Mouse (Mus musculus): ENCODE results near the gene Qtrt1.
A peak's percentile ranks its signal among the peaks of the same experiment; 100 is the strongest.
"Not testable (repeated sequence)": the region's sequence is repeated elsewhere in the genome, so short reads cannot be mapped to it uniquely, and the experiment has no call there.

Gene Qtrt1

DNA sequence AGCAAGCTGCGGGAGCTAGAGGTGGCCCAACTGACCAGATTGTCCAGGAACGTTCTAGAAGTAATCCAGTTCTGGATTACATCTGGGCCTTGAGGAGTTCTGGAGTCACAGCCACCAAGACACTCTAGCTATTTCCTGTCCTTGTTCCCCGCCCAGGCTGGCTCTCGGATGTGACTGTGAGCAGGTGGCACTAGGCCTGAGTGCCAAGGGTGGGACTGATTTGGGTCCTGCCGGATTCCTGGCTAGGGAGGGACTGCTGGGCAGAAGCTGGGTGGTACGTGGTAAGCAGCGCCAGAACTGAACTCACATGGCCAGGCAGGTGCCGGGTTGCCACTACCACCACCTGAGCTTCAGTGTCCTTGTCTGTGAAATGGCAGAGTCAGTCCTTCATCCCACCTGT lies 39.8 kb downstream of the Qtrt1 start:
- no peak for DNase-seq (ENCODE audit: low spot score)

DNA sequence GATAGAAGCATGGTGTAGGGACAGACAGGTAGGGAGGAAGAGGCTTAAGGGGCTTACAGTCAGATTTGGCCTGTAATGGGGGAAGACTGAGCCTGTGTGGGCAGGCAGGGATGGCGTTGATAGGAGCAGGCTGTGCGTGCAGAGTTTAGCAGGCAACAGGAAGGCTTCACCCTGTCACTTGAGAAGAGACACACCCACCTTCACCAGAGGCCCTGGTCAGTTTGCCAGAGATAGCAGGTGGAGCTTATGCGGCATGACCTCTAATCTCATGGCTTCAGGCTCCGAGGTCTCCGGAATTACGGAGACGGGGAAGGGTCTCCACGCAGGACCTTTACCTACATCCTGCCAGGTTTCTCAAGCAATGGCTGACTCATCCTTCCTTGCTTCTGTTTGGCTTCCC lies 40.2 kb downstream of the Qtrt1 start:
- DNase-seq (ENCODE audit: low spot score), result no peak

DNA sequence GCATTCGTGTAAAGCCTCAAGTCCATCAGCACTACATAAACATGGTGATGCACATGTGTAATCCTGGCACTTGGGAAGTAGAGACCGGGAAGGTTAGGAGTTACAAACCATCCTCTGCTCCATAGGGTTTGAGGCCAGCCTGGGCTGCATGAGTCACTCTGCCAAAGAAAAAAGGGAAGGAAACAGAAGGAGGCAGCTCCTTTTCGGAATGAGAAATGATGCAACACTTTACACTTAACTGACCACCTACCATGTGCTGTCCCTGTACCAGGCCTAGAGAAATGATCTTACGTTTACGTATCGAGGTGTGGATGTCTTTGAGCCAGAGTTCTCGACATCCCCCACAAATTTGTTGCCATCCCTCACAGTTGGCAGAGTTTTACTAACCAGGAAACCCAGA lies 41.4 kb downstream of the Qtrt1 start:
- no peak for DNase-seq (ENCODE audit: low spot score)

DNA sequence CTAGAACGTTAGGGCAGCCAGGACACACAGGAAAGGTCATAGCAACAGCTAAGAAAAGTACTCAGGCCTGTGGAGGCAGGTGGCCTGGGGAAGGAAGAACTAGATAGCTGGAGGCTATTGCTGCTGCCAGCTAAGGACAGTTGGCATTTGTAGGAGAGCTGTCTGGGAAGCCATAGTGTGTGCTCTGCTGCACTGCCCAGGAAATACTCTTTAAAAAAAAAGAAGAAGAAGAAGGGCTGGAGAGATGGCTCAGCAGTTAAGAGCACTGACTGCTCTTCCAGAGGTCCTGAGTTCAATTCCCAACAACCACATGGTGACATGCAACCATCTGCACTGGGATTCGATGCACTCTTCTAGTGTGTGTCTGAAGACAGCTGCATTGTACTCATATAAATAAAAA lies 41.8 kb downstream of the Qtrt1 start:
- DNase-seq (ENCODE audit: low spot score), result no peak

DNA sequence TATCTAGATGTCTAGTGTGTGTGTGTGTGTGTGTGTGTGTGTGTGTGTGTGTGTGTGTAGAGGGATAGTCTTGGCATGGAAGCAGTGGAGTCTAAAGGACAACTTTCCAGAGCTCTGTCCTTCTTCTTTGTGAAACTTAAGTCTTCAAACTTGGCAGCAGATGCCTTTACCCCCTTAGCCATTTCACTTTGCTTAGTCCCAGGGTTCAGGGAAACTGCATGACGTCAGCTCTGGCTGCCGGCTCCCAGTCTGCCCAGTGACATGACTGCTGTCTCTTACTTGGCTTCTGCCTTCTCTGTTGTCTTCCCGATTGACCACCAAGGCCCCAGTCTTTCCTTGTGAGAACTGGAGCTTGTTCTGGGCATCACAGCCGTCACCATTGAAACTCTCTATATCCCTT lies 42.9 kb downstream of the Qtrt1 start:
- no peak for DNase-seq (ENCODE audit: low spot score)

DNA sequence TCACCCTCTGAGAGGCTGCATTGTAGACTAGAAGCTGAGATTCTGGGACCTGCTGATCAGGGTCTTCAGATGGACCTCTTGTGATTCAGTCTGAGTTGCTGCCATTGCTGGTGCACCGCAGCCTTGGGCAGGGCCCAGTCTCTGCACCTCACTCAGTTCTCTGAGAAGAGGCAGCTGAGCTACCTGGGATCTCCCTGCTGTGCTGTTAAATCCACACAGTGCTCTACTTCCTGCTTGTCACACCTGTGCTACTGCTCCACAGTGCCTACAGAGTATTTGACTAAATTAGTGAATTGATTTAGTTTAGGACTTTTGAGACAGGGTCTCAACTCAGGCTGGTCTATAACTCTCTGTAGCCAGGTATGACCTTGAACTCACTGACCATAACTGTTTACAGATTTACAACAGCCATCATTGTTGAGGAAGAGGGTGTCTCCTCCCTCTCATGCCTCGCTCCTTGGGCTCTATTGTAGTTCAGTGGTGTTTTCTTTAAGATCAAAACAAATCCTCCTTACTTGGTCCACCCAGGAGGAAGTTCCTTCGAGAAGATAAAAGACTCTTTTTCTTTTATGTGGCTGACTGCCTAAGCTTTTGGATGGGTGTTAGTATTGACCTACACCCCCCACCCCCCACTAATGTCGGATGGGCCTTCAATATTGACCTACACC lies 43.6 kb downstream of the Qtrt1 start:
- no peak for DNase-seq (ENCODE audit: low spot score)

DNA sequence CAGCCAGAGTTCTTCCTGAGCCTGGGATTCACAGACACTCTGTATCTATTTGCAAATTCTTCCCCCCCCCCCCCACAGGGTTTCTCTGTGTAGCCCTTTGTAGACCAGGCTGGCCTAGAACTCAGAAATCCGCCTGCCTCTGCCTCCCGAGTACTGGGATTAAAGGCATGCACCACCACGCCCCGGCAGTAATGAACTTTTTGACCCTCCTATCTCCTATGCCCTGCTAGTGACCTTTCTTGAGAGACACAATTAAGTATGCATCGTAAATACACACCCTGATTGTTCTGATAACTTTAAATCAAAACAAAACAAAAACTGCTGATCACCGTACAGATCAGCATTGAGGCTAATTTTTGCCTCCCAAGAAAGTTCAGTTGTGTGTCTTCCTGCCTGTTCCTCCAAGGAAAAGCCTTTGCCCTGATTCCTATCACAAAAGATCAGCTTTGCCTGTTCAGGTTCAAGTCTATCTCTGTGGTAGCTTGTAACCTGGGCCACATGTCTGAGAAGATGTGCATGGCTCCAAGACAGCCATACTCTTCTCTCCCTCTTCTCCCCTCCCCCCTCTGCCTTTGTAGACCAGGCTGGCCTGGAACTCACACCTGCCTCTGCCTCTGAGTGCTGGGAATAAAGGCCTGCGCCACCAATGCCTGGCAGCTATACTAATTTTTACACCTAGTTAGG lies 44.8 kb downstream of the Qtrt1 start:
- no peak for DNase-seq (ENCODE audit: low spot score)

DNA sequence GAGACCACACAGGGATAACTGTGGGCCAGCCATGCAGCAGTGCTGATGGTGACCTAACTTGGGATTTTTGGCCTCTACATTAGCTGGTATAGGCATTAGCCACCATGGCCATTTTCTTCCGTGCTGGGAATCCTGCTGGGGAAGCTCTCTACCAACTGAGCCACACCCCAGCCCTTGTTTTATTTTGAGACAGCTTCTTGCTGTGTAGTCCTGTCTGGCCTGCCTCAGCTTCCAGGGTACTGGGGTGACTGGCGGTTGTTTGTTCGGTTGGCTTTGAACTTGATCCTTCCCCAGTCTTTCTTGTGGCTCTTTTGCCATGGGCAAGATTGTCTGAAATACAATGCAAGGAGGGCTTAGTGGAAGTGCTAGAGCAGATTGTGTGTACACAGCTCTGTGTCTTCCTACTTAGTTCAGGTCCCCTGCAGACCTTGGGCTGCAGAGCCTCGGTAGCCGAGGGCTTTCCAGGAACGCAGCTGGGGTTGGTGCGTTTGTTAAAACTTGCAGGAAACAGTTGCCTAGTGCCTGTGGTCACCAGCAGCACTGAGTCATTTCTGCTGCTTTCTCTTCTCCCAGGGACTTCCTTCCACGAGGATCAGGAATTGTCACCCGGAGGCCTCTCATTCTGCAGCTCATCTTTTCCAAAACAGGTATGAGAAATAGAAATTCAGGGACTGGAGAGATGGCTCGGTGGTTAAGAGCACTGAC lies 45.4 kb downstream of the Qtrt1 start:
- DNase-seq (ENCODE audit: low spot score), result no peak

DNA sequence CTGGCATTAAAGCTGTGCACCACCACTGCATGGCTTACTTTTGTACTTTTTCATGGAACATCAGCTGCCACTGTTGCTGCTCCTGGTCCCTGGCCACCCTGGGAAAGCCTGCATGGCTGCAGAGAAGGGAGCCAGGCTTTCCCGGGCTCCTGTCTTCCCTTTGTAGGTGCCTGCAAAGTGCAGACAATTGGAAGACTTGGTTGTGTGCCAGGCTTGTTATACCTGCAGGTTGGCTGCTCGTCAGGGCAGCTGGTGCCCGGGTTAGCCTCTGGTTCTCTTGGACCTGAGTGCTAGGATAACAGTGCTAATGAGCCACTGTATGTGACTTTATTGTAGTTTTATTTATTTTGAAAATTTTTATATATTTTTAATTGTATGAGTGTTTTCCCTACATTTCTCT lies 47.2 kb downstream of the Qtrt1 start:
- DNase-seq (ENCODE audit: low spot score), result no peak

DNA sequence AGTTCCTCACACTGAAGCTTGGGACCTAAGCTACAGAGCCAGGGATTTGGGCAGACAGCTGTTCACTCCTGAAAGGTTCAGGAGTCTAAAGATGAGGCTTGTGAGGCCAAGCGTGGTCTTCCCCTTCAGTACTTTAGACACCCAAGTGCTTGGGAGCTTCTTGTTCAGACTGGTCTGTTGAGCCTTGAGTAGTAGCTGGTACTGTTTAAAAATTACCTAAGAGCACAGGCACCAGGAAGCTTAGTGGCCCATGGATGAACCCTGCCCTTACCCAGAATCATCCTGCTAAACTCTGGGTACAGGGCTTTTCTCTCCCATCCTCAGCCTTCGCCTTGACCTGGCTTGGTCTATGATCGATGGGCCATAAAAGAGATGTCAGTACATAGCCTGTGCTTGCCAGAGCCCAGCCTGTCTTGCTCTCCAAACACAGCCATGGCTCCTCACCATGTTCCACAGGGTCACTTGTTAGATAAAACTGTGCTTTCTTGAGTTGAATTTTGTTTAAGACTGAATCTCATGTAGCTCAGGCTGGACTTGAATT lies 48.8 kb downstream of the Qtrt1 start:
- DNase-seq (ENCODE audit: low spot score), result no peak

DNA sequence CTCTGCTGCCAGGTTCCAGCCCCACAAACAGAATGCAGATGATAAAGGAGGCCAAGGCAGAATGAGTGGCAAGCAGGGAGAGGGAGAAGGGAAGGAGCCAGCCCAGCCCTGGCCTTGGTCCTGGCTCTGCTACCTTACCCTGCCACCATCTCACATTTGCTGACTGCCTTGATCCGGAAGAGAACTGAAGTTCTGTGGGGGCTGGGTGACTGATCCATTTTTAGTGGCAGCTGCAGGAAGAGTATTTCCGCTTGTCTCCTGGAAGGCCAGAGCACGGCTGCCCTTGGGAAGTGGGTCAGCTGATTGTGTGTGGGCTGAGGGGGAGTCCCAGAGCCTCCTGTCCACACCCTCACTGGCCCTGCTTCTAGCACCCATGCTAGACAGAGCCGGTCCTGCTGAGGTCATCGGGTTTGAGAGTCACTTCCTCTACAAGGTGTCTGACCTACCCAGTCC lies 51.5 kb downstream of the Qtrt1 start:
- no peak for DNase-seq (ENCODE audit: low spot score)

DNA sequence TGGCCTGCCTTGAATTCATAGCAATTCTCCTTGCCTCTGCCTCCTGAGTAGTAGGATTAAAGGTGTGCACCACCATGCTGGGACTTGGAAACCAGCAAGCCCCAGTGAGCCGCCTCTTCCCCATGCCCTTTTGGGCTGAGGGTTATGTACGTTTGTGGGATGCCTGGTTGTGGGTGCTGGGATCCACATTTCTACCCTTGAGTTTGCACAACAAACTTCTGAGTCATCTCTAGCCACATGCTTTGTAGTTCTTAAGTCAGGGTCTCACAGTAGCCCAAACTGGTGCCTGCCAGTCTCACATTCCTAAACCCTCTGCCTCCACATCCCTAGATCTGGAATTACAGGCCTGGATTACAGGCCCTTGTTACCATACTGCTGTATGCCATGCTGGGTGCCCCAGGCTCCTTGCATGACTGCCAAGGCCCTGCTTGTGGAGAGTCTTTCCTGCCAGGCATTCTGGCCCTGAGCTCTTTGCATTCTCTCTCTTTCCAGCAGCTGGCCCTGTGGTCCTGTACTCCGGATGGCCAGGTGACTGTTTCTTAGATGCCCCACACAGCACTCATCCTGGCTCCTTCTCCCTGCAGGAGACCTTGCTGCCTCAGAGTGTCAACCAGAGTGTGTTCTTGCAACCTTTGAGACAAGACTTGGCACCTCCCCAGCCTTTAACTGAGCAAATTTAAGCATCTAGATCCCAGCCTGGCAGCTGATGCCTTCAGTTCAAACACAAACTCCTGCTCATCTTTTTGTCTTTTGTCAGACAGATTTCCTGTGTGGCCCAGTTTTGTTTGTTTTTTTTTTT lies 52.3 kb downstream of the Qtrt1 start:
- DNase-seq (ENCODE audit: low spot score), result no peak

DNA sequence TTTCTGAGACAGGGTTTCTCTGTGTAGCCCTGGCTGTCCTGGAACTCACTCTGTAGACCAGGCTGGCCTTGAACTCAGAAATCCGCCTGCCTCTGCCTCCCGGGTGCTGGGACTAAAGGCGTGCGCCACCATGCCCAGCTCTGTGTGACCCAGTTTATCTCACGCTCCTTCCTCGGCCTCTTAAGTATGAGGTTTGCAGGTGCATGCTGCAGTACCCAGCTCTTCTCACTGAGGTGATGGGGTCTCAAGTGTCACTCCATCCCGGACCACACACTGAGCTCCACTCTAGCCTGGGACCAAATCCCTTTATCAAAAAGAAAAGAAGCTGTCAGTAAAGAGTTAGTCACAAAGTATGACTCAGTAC lies 52.9 kb downstream of the Qtrt1 start:
- not testable (repeated sequence) for DNase-seq (ENCODE audit: low spot score)

DNA sequence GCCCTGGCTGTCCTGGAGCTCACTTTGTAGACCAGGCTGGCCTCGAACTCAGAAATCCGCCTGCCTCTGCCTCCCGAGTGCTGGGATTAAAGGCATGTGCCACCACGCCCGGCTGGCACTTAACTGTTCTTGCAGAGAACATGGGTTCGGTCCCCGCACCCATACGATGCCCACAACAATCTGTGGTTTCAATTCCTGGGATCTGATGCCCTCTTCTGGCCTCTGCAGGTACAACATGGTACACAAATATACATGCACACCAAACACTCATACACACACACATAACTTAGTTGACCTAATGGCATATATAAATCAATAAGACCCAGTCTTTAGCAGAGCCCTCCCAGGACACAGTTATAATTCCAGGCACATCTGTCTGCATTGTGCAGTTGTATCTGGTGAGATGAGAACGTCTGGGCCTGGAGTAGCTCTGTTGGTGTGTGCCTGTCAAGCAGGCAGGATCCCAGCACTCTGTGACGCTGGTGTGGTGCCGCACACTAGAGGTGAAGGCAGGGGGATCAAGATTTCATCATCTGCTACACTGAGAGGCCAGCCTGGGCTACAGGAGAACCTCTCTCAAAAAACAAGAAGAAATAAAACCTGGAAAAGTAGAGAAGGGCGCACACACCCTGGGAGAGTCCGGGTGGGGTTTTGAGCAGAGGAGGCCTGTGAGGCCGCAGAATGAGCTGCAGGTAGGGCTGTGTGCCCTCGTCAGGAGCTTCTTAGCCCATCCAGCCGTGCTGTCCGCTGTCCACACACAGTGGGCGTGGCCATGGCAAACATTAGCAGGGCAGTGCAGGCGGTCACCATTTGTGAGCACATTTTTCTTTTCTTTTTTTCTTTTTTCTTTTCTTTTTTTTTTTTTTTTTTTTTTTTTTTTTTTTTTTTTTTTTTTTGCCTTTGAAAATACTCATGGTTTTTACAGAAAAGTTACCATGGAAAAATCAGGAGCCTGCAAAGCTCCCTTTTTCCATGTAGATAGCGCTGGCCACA lies 57.7 kb downstream of the Qtrt1 start:
- DNase-seq (ENCODE audit: low spot score), result peak; percentile 35

Data from spleen, adult 12 weeks (tissue).